Mouse (Mus musculus) liver, postnatal 0 days (tissue): ENCODE results near the gene Plppr3.

Source experiments
- CTCF ChIP-seq: sonication (generic); IDR thresholded peaks from 2 replicates; pipeline ENCODE4 v1.5.1; 2016; ENCODE audit warnings: antibody characterized with exemption, low read depth
- EP300 ChIP-seq: IDR thresholded peaks from 2 replicates; pipeline ENCODE4 v1.6.1; 2016; ENCODE audit warnings: antibody characterized with exemption, low read depth, mild to moderate bottlenecking

- TF ChIP-seq CTCF (no peak), EP300 (no peak)
Observed at GRCm38 (mm10) chr10:79916081-79916480, 41.6 kb upstream of the Plppr3 start.
